Mouse (Mus musculus) intestine, embryonic 14.5 days (tissue): Measurements from ENCODE around the gene Tmc3. TPM values are rescaled to one million over a fixed set of nuclear protein-coding genes. Genes with fewer than 3 reads are reported as not detected.
A peak's percentile ranks its signal among the peaks of the same experiment; 100 is the strongest.

Source experiments
- ATAC-seq: fragments of 200-750 bp; cut with Nextera tagmentation; replicated peaks from 2 replicates; pipeline ENCODE4 v1.8.0; 2017; ENCODE audit warnings: low read depth, moderate number of reproducible peaks, moderate TSS enrichment, moderate library complexity; ENCODE audit not compliant: low FRiP score, low TSS enrichment
- DNase-seq: peaks from one replicate; pipeline ENCODE4 v3.0.0-alpha.2; 2018; ENCODE audit warnings: low spot score
- H3K27ac ChIP-seq: fragments of 300-500 bp; sonication (generic); 2 replicates; pipeline ENCODE4 v1.5.1; 2014; ENCODE audit warnings: low read depth, mild to moderate bottlenecking, control low read depth
- H3K27me3 ChIP-seq: fragments of 300-500 bp; sonication (generic); replicated peaks from 2 replicates; pipeline ENCODE4 v1.6.1; 2014; ENCODE audit warnings: low read length, control low read depth; ENCODE audit not compliant: control insufficient read depth, insufficient read depth
- H3K36me3 ChIP-seq: fragments of 300-500 bp; sonication (generic); 2 replicates; pipeline ENCODE4 v1.6.1; 2014; ENCODE audit warnings: low read length, control low read depth; ENCODE audit not compliant: control insufficient read depth, insufficient read depth
- H3K4me1 ChIP-seq: fragments of 300-500 bp; sonication (generic); replicated peaks from 2 replicates; pipeline ENCODE4 v1.6.1; 2014; ENCODE audit warnings: low read length, control low read depth, mixed read lengths; ENCODE audit not compliant: control insufficient read depth, insufficient read depth
- H3K4me2 ChIP-seq: fragments of 300-500 bp; sonication (generic); 2 replicates; pipeline ENCODE4 v1.6.1; 2014; ENCODE audit warnings: low read length
- H3K4me3 ChIP-seq: fragments of 300-500 bp; sonication (generic); 2 replicates; pipeline ENCODE4 v1.5.1; 2014; ENCODE audit warnings: low read depth, low read length, control low read depth, mixed read lengths
- H3K9ac ChIP-seq: fragments of 300-500 bp; sonication (generic); 2 replicates; pipeline ENCODE4 v1.6.1; 2014; ENCODE audit warnings: mild to moderate bottlenecking, low read length
- H3K9me3 ChIP-seq: fragments of 300-500 bp; sonication (generic); 2 replicates; pipeline ENCODE4 v1.6.1; 2016; ENCODE audit warnings: low read length, control low read depth; ENCODE audit not compliant: control insufficient read depth
- WGBS: fragments of 180-500 bp; shearing (Covaris S2); extraction: QIAGEN DNeasy Blood & Tissue Kit; methylation state at CpG from one replicate; pipeline ENCODE4 v1.1.7; 2014; 5-methylcytosine and 5-hydroxymethylcytosine counted together
- polyA plus RNA-seq: library from polyadenylated mRNA; unstranded; fragments of >200 nt; fragmentation: Nextera tagmentation; extraction: Ambion mirVana; gene quantifications from 2 replicates; pipeline ENCODE4 v1.2.1, GENCODE M21; 2014

The Tmc3 gene
- polyA plus RNA-seq, 1 experiment from 2014 or later = 1.2 TPM

DNA sequence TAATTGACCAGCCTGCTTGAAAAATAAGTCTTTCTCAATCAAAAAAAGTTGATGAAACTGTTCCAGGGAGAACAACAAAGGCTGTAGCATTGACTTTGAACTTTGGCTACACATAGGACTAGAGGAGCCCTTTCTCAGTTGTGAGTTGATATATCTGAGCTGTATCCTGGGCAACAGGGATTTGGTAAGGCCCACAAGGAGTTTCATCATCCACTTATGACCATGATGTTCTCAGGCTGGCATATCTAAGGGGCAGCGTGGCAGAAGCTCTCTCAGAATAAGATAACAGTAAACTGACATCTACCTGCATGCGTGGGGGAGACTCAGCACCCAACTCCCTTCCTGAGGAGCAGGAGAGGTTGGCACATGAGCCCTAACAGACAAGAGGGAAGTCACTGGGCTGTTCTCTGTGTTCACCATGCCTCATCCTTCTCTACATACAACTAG lies 68.9 kb downstream of the Tmc3 start:
- no peaks in the 10 kb centered on the region for H3K36me3 ChIP-seq
- no peak overlapping the region for H3K27ac ChIP-seq
- DNase-seq = no peak
- H3K9ac ChIP-seq = no peak overlapping the region
- no peak for ATAC-seq
- no peak overlapping the region for H3K4me3 ChIP-seq
- no peaks in the 10 kb centered on the region for H3K27me3 ChIP-seq
- no peaks in the 10 kb centered on the region for H3K9me3 ChIP-seq
- H3K4me2 ChIP-seq = no peak overlapping the region
- WGBS = 85% methylated on average over 2 of the region's 2 CpGs
- H3K4me1 ChIP-seq = no peaks in the 10 kb centered on the region

DNA sequence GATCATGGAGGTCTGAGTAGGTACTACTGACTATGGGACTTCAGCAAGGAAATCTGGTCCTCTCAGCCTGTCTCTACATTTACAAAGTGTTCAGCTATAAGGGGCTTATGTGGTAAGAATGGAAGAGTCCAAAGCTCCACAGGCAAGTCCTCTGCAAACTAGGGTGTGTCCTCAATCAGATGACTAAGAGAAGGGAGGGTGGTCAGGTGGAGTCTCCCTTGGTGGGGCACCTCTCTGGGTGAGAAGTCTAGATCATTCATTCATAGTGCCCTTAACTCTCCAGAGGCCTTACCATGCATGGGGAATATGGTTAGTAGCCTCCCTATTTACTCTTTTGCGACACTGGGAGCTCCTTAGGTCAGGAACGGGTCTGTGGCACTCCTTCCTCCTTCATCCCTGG lies 69.5 kb downstream of the Tmc3 start:
- no peaks in the 10 kb centered on the region for H3K9me3 ChIP-seq
- 73% methylated on average over 2 of the region's 2 CpGs for WGBS

DNA sequence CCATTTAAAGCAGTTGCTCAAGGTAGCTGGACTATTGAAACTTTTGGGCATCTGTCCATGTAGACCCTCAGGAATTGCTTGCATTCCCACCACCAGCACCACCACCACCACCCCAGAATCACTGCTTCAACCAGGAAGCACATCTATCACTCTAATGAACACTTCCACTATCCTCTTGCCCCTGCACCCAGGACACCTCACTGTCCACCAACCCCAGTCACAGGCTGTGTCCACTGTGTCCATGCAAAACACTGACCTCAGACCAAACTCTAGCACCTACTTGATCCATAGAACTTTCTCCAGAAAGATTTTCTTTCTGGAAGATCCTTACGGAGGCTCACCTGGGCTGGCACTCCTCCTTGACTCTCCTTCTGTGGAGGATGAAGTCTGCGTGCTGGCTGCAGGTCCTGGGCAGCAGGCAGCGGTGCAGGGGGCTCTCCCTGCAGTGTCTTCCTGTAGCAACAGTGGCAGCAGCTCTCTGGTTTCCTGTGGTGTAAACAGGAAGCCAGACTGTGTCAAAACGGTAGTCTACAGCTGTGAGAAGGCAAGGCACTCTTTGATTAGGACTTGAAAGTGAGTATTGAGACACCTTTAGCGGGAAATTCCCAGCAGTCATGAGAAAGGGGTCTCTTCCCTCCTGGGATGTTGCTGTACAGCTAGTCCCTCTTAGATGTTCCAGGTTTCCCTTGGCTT lies 70.4 kb downstream of the Tmc3 start:
- Histone ChIP-seq H3K27me3 (no peaks in the 10 kb centered on the region), H3K9me3 (no peaks in the 10 kb centered on the region), H3K27ac (no peak overlapping the region), H3K9ac (no peak overlapping the region), H3K4me2 (no peak overlapping the region), H3K4me1 (no peaks in the 10 kb centered on the region), H3K4me3 (no peak overlapping the region), H3K36me3 (no peaks in the 10 kb centered on the region)
- 42% methylated on average over 5 of the region's 5 CpGs for WGBS
- DNase-seq (no peak), ATAC-seq (no peak)

More for the DNA sequence above, 69.5 kb downstream of the Tmc3 start:
- no peak overlapping the region for H3K4me3 ChIP-seq
- H3K4me2 ChIP-seq = no peak overlapping the region
- H3K36me3 ChIP-seq = no peaks in the 10 kb centered on the region
- ATAC-seq (no peak), DNase-seq (no peak)
- no peak overlapping the region for H3K27ac ChIP-seq
- H3K9ac ChIP-seq = no peak overlapping the region
- H3K4me1 ChIP-seq = no peaks in the 10 kb centered on the region
- H3K27me3 ChIP-seq = no peaks in the 10 kb centered on the region

DNA sequence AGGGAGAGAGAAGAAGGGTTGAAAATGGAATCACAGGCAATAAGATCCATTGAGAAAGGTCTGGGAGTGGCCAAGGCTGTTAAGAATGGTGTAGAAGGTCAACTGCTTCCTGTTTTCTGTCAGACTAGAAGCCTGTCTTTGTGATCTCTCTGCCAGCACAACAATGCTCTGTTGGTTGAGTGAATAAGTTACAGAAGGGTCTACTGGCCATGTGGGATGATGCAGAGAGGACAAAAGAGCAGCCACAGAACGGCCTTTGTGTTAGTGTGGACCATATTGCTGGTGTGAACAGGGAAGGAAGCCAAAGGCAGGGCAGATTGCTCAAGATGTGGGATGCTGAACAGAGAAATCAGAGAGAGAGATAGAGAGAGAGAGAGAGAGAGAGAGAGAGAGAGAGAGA lies 74.0 kb downstream of the Tmc3 start:
- H3K4me2 ChIP-seq = no peak overlapping the region
- H3K4me1 ChIP-seq = no peaks in the 10 kb centered on the region
- no peak for DNase-seq
- no peaks in the 10 kb centered on the region for H3K9me3 ChIP-seq
- ATAC-seq = no peak
- no peak overlapping the region for H3K9ac ChIP-seq
- WGBS = 84% methylated on average over 1 of the region's 1 CpGs
- H3K27me3 ChIP-seq = no peaks in the 10 kb centered on the region
- no peaks in the 10 kb centered on the region for H3K36me3 ChIP-seq
- 0 out of 2 replicates have a peak overlapping the region, but pooled peaks have one; percentile 11 for H3K27ac ChIP-seq
- H3K4me3 ChIP-seq = no peak overlapping the region

DNA sequence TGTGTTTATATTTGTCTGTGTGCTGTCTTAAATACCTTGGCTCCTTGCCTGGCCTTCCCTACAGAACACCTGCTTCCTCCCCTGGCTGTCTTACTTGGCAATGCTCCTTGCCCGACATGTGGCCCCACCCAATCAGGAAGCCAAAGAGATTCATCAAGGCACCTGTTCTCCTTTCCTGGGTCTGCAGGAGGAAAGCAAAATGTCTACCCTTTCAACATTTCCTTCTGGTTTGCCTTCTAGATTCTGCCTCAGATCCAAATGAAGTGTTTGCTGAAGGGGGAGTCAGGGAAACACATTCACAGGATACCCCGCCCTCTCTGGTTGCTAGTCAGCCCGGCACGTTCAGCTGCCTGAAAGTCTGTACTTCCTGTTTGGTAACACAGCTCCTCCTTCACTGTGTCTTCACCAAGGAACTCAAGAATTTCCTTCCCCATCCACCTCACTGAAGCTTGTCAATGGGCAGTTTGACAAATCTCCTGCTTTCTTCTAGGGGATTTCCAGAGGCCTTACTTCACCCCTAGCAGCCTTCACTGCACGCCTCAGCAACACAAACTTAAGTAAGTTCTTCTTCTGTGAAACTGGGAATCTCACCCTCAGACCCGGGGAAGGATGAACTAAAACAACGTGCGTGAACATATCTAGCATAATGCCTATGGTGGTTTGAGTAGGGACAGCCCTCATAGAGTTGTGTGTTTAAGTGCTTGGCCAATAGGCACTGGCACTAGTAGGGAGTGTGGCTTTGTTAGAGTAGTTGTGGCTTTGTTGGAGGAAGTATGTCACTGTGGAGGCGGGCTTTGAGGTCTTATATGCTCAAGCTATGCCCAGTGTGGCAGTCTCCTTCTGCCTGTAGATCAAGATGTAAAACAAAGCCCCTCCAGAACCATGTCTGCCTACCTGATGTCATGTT lies 74.7 kb downstream of the Tmc3 start:
- no peak overlapping the region for H3K4me2 ChIP-seq
- H3K36me3 ChIP-seq = no peaks in the 10 kb centered on the region
- H3K4me1 ChIP-seq = no peaks in the 10 kb centered on the region
- no peaks in the 10 kb centered on the region for H3K27me3 ChIP-seq
- no peaks in the 10 kb centered on the region for H3K9me3 ChIP-seq
- 78% methylated on average over 9 of the region's 9 CpGs for whole genome bisulfite sequencing
- no peak overlapping the region for H3K4me3 ChIP-seq
- DNase-seq (no peak), ATAC-seq (no peak)
- no peak overlapping the region; the same call in 1 of the 2 replicates for H3K27ac ChIP-seq
- no peak overlapping the region for H3K9ac ChIP-seq

DNA sequence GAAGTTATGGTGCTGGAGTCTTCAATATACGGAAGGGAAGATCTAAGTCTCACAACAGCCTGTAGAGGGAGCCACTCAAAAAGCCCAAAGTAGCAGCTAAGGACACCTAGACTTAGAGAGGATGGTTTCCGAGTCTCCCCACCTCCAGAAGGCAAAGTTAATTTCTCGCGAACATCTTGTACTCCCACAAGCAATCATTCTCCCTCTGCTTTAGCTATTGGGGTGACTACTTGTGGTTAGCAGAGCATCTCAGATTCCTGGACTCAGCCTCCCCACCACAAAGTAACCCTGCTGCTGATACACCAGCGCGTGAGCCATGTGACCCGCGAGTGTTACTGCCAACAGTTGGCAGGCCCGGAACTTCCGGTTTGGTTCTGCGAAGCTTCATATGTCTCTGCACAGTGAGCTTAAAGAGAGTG lies 75.6 kb downstream of the Tmc3 start:
- Histone ChIP-seq H3K36me3 (no peaks in the 10 kb centered on the region), H3K4me2 (no peak overlapping the region), H3K9me3 (no peaks in the 10 kb centered on the region), H3K4me1 (no peaks in the 10 kb centered on the region), H3K4me3 (no peak overlapping the region), H3K27me3 (no peaks in the 10 kb centered on the region), H3K27ac (no peak overlapping the region), H3K9ac (no peak overlapping the region)
- 89% methylated on average over 11 of the region's 11 CpGs for WGBS
- no peak for ATAC-seq
- no peak for DNase-seq

DNA sequence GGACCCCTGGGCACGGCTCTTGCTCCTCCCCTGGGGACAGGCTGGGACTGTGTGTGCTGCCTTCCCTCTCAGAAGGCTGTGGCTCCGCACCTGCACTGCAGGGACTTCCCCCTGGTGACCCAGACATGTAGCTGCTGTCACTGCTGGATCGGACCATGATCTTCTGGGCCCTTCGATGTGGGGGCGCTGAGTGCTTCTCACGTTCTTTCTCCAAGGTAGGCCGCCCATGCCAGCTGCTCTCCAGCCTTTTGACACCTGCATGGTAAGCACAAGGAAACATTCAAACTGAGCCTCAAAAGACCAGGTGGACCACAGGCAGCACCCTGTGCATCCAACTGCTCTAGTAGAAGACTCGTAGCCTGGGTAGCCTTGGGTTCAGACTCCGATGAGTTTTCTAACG lies 76.3 kb downstream of the Tmc3 start:
- H3K4me2 ChIP-seq = no peak overlapping the region
- H3K4me1 ChIP-seq = no peaks in the 10 kb centered on the region
- DNase-seq = no peak
- no peak overlapping the region for H3K27ac ChIP-seq
- H3K4me3 ChIP-seq = no peak overlapping the region
- ATAC-seq = no peak
- no peaks in the 10 kb centered on the region for H3K9me3 ChIP-seq
- H3K27me3 ChIP-seq = no peaks in the 10 kb centered on the region
- 90% methylated on average over 10 of the region's 10 CpGs for WGBS
- H3K9ac ChIP-seq = no peak overlapping the region
- H3K36me3 ChIP-seq = no peaks in the 10 kb centered on the region

DNA sequence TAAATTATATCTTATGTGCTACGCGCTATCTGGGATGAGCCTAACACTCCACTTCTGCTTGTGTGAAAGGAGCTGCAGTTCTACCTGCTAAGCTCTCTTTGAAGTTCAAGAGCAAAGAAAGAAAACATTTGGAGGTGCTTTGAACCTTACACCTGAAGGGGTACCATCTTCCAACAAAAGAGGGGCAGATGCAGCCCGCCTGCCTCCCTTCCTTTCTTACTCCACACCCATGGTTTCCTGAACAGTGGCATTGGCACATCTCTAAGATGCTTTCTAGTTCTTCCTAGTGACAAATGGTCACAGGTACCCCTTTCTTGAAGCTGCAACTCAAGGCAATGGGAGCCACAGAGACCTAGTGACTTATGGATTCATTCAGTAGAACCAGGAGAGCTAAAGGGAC lies 77.0 kb downstream of the Tmc3 start:
- DNase-seq (no peak), ATAC-seq (no peak)
- H3K27me3 ChIP-seq = no peaks in the 10 kb centered on the region
- H3K9ac ChIP-seq = no peak overlapping the region
- WGBS = 93% methylated on average over 3 of the region's 3 CpGs
- no peak overlapping the region for H3K4me3 ChIP-seq
- H3K27ac ChIP-seq = no peak overlapping the region
- no peaks in the 10 kb centered on the region for H3K36me3 ChIP-seq
- H3K4me2 ChIP-seq = no peak overlapping the region
- H3K4me1 ChIP-seq = no peaks in the 10 kb centered on the region
- no peaks in the 10 kb centered on the region for H3K9me3 ChIP-seq
